Mouse (Mus musculus) spleen, postnatal 14 days (tissue): ENCODE data around the gene Relt.
A peak's percentile ranks its signal among the peaks of the same experiment; 100 is the strongest.

Experiments
- DNase-seq, 2 experiments: peaks; one replicate each; pipeline ENCODE4 v3.0.0; 2021 to 2022; ENCODE audit warnings: low spot score in 2 of 2

Gene Relt

DNA sequence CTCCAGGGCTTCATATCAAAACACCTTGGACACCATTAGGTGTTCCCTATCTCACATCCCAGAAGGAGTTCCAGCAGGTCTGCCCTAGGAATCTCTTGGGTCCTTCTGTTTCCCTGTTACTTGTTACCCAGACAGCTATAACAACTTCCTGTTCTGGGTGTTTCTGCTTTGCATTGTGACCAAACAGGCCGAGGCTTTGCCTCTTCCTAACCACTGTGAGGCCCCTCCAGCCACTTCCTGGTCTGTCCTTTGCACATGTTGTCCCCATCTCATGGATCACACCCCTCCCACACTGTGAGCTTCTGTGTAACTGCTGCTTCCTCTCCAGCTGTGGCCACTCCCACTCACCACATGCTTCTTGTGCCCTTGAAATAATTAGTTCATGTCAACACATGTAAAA is 17.8 kb downstream of the Relt start:
- peak; percentile 42 to 52 for DNase-seq

DNA sequence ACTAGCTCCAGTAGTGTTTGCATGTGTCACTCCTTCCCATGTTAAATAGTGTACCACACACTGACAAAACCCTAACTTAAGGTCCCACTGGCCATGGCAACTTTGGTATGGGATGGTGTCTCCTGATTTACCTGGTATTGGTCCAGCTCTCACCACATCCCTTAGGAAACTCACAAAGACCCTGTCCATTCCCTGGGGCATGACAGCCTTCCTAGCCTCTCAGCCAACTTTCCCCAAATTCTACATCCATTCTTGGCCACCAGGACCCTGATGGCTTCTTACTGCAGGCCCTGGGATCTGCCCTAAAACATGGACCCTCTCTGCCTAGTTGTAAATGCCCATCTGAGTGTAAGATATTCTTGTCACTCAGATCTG is 18.2 kb downstream of the Relt start:
- no peak for DNase-seq

DNA sequence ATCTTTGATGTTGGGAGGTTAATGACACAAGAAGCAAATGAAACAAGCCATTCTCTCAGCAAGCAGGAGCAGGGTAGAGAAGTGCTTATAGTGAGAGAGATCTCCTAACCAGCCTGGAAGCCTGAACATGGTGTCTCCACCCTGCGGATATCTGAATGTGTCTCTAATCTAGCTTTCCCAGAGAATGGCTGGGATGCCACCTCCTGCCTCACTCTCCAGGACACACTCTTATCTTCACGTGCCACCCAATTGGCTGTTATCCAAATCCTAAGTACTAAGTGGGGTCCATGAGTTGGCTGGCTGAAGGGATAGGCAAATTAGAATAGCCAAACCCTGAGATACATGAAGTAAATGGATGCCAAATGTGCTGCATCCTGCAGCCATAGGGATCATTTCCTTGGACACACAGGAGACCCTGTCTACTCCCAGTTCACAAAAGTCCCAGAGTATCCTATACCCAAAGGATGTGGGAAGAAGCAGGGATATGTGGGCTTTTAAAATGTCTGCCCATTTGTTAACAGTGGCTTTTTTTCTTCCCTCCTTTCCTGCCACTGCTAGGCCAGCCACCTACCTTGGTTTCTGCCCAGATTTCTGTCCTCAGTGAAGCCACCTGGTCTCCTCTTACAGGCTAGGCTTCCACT is 18.7 kb downstream of the Relt start:
- peak; percentile 41 to 68 for DNase-seq

DNA sequence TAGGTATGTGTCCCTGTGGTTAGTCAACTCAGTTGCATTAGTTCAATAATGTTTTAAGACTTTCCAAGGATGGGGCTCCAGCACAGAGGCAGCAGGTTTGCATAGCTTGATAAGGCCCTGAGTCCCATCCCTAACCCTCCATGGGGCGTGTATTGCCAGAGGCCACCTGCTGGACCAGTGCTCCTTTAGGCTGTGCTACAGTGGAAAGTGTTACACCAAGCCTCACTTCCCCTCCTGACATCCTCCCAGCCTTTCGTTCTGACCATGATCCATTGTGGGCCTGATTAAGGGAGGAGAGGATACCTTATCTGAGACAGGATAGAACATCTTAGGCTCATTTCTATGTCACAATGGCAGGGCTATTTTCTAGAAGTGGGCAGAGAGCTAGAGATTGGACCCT is 19.4 kb downstream of the Relt start:
- no peak for DNase-seq

DNA sequence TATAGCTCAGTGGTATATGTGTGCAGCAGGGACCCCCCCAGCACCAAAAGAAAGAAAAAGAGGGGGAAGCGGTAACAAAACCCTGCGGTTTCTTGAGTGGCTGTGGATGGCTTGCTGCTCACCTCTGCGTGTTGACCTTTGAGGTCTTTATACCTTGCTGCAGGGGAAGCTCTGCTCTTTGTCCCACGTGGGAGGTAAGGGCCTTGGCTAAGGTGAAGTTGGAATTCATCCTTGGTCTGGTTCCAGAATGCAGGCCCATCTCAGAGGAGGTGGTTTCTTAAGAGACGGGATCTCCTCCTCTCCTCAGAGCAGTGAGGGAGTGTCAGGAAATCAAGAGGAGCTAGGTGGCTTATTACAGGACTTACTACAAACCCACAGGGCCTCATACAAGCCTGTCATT is 21.1 kb downstream of the Relt start:
- DNase-seq, result no peak

DNA sequence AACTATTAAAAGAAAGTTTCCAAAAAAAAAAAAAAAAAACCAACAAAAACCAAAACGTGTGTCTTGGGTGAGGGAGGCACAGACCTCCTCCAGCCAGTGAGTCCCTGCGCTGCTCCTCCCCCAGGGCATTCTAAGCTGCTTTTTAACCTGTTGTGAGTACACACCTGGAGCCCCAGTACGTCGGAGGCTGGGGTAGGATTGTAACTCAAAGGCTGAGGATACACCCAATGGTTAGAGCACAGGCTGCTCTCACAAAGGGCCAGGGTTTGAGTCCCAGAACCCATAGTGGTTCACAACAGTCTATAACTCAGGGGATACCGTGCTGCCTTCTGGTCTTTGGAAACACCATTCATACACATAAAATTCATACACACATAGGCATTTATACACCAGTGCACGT is 21.6 kb downstream of the Relt start:
- no peak for DNase-seq

DNA sequence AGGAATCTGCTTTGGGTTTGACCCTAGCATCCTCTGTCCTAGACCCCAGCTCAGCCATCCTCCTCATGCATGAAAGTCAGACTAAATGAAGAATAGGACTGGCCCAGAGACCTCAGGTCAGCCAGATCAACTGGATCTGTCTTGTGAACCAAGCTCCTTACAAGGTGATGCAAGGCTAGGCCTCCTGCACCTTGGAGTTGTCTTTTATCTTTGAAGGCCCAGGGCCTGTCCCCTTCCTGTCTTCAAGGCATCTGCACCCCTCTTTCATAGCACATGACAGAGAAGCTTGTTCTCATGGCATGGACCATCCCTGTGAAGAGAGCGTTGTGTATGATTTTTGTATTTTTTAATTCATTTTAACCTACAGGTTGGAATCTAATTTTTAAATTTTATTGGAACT is 22.3 kb downstream of the Relt start:
- DNase-seq, result no peak

DNA sequence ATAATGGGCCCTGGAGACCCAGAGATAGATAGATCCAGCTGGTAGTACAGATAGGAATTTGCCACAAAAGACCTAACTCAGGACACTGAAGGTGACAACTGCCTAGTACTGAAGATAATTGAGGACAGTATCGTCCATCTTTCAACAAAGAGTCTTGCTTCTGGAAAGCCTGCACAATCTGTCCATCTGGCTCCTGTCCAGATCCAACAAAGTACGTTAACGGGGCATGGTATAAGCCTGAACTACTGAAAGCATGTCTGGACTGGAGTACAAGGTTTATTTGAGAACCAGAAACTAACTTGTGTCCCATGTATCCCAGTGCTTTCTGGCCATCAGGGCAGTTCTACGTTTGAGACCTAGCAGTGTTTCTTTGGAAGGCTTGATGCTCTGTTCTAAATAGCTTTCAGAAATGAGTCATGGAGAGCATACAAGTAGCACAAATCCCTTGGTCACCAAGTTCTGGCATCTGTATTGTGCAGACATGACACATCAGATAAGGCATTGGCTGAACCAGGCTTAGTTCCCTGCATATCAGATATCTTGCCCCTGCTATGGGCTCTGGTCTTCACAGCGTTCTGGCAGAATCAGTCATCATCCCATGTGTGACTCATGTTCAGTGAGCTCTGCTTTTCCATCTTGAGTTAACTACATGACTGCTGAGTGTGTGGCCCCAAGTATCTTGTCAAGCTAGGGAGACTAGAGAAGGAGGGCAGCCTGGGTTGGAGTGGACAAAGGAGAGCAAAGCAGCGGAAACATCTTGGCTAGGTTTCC is 23.4 kb downstream of the Relt start:
- no peak for DNase-seq

DNA sequence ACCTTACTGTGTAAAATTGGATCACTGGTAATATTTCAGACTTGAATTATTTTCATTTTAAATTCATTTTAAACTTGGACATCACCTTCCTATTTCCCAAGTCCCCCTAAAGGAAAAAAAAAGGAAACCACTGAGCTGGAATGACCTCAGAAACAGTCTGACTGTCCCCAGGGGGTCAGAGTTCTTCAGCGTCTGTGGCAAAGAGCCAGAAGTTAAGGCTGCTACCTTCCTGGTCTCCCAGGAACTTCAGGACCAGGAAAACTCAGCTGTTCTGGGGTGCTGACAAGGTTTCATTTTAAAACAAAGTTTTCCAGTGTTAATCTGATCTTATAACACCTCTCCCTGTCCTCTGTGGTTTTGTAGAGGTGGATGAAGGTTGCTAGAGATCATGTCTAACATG is 25.5 kb downstream of the Relt start:
- no peak for DNase-seq

DNA sequence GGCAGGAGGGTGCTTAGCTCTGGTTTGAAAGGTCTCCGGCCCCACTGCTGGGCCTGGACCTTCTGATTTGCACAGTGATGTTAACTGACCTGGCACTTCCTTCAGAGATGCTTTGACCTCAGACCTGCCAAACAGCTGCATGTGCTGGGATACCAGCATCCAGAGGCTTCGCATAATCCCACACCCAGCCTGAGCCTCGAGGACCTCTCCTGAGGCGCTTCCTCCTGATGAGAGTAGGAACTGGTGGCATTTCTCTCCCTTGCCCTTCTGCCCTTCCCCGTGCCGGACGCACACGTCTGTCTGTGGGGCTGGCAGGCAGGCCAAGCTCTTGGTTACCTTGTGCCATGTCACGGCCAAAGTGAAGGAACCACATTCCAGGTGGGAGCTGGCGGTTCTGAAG is 26.6 kb downstream of the Relt start:
- no peak for DNase-seq

DNA sequence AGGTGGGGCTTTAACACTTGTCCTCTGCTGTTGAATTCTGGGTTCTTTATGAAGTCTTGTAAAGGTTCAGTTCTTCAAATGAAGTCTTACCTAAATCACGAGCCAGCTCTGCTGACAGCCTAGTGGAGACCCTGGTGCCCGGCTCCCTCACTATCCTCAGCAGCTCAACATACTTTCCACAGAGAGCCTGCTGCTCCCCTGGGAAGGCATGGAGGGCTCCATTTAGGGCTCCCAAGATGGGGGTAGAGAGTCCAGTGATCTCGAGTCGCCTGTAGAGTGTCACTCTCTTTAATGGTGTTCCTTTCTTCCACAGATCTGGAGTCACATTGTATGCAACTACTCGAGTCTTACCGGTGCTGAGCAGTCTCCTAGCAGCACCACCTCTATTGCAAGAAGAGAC is 27.5 kb downstream of the Relt start:
- DNase-seq, result no peak

DNA sequence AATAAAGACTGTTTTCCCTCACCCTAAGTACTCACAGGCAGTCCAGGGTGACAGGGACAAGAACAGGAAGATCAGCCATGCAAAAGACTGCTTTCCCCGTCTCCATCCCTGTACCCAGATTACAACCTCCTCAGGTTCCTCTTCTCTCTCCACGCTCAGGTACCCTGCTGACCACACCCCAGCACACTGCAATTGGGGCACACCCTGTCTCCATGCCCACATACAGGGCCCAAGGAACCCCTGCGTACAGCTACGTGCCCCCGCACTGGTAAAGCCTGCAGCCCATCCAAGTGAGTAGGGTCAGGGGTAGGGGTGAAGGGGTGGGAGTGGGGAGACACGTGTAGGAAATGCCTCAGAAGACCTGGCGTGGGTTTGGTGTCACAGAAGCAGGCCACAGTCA is 28.1 kb downstream of the Relt start:
- DNase-seq, result no peak

DNA sequence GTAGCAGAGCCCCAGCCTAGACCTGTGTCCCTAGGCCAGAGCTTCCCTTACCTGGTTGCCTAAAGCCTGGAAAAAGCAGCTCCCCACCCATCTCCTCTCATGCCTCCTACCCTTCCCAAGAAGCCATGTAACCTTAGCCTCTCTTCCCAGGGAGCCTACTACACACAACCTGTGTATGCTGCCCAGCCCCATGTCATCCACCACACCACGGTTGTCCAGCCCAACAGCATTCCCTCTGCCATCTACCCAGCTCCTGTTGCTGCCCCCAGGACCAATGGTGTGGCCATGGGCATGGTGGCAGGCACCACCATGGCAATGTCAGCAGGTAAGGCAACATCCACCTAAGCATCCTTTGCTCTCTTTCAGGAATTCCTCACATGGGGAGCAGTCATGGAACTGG is 29.4 kb downstream of the Relt start:
- DNase-seq, result no peak

DNA sequence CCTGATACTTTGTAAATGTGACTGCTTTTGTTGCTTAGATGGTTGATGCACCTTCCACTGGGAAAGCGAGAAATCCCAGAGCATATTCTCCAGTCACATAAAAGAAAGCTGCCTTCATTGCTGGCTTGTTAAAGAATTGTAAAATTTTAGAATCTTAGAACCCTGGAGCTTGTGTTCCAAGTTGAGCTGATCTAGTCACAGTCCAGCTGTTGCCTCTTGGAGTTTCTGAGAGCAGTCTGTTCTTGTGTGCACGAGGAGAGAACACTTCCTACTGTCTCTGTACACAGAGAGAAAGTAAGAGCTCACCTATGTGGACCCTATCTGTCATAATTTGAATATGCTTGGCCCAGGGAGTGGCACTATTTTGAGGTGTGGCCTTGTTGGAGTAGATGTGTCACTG is 34.7 kb downstream of the Relt start:
- DNase-seq, result no peak

DNA sequence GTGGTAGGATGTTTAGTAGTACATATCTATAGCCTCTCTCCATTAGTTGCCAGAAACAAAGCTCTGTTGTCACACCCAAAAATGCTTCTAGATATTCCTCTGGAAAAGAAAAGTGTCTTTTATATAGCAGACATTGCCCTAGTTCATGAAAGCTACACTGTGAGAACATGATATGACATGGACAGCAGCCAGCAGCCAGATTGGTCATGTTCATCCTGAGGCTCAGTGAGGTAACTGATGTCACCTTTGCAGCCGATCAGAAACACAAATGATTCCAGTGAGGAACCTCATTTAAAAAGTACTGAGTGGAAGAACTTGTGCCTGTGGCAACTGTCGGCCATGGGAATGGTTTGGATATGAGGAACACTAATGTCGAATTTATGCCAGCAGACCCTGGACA is 38.6 kb downstream of the Relt start:
- DNase-seq, result no peak

DNA sequence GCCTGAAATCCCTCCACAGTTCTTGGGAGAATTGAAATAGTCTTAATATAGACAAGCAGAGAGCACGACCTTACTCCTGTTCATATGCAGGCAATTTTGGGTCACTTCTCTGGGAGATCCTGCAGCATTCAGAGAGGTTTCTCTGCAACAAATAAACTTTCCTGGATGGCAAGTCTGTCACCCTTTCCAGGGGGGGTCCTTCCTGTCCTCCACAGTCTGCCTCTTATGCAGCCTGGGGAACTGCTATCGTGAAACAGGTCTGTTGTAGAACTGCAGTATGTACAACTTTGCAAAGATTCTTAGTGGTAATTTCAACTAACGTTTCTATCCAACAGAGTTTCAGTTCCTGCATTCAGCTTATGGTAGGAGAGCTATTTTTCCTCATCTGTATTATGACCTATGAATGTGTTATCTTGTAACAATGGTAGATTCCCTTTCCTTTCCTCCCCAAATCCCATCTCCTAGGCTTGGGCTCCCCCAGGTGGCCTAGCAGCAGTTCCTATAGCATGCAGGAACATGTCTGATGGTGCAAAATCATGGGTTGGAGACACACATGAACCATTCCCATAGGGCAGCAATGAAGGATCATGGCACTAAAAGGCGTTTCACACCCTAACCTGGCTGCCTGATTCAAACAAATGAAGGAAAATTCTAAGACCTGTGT is 44.7 kb downstream of the Relt start:
- DNase-seq, result no peak

DNA sequence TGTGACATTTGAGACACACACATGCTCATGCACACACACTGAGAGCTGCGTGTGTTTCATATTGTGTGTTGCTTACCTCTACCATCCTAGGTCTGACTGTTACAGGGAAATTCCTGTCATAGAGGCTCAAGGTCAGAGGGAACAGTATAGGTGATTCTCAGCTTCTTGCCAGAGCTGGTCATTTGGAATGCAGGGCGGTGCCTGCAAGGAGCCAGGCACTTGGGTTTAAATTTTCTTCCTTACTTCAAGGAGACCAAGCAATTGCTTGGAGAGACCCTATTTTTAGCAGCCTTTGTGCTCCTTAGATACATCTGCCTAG is 45.8 kb downstream of the Relt start:
- DNase-seq, result no peak

DNA sequence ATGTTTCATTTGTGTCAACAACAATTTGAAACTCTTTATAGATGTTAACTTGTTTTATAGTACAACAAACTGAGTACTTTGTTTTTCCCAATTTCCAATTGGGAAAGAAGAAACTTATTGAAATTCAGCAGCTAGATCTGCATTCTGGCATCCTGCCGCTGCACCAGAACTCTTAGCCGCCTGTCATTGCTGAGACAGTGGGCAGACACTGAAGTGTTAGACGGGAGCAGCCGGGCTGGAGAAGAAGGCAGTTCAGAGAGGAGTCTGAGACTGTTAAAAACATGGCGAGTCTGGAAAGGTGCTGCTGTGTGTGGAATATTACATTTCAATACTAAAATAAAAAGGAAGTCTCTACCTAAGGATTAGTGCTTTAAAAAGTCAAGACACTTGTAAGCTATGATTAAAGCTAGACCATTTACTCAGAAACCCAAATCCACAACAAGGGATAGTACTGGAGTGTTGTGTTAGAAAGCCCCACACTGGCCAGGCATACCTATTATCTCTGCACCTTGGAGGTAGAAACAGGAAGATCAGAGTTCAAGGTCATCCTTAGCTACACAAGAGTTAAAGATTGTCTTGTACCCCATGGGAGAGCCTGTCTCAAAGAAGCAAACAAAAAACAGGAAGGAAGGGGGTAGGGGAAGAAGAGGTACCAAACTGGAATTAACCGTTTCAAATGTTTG is 46.3 kb downstream of the Relt start:
- no peak for DNase-seq

DNA sequence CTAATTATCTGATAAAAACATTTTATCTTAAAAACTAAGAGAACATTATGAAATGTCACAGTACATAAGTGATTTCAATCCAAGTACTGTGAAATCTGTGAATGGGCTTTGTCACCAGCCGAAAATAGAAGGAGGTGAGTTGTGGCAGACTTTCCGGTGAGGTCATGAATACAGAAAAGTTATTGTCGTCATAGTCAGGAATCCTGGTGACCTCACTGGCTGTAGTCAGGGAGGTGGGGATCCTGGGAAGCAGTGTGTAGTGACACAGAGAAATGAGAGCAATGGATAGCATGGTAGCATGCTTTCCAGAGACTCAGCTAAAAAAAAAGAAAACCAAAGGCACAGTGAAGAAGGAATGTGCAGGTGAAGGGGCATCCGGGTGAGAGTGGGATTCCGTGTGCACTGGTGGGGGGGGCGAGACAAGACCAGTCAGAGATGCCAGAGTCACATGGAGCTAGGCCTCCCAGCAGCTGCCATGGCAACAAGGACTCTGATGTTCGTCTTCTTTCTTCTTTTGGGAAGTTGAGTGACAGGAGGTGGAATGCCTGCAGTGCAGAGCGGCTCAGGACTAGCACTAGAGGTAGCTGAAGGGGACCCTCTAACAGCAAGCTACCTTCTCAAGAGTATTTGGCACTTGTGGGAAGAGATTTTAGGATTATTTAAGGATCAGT is 47.2 kb downstream of the Relt start:
- DNase-seq, result no peak

DNA sequence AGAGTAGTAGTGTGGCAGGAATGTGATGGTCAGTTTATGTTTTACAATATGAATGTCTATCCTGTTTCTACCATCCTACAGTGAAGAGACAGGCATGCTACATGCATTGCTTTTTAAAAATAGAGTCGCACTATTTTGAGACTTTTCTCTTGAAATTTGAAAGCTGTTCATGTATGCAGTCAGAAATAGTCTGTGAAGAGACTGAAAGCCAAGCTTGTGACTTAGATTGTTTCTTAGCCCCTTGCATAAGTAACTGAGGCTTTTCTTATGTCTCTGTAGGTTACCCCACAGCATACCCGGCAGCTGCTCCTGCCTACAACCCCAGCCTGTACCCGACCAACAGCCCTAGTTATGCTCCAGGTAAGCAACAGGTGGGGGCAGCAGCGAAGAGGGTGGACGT is 50.6 kb downstream of the Relt start:
- no peak for DNase-seq

DNA sequence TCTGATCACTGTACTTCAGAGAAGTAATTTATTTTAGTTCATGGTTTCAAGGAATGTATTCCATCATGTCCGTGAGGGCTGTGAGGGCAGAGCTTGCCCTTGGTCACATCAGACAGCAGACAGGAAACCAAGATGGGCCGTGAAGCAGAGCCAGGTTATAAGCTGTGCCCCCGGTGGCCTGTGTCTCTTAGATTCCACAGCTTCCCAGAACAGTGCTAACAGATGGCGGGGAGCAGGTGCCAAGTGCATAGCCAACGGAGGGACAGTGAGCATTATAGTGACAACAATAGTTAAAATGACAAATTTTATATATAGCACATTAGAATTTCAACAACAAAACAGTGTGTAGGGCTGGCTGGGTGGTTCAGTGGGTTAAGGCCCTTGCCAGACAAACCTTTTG is 51.3 kb downstream of the Relt start:
- no peak for DNase-seq

DNA sequence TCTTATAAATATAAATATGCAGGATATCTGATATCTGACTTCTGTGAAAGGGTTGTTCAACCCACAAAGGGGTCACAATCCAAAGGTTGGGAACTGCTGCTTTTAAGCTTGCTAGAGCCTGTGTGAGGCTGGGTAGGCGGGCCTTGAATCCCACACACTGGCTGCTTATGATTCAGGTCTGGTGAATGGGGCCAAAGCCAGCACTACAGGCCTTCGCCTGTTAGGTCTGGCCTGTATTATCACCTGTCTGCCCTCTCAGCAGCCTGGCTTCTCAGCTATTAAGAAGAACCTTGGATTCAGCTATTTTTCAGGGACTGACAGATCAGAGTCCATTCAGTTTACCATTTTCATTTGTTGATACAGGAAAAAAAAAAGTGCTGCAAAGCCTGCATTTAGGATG is 57.9 kb downstream of the Relt start:
- DNase-seq, result no peak
